Mouse (Mus musculus) intestine, embryonic 15.5 days (tissue): Measurements from ENCODE around the gene Rac2. TPM values are rescaled to one million over a fixed set of nuclear protein-coding genes. Genes with fewer than 3 reads are reported as not detected.

Experiments used
- ATAC-seq: fragments of 200-750 bp; cut with Nextera tagmentation; 2 replicates; pipeline ENCODE4 v1.8.0; 2017; ENCODE audit warnings: moderate TSS enrichment, moderate library complexity
- H3K27ac ChIP-seq: fragments of 300-500 bp; sonication (generic); 2 replicates; pipeline ENCODE4 v1.5.1; 2015; ENCODE audit warnings: mild to moderate bottlenecking, inconsistent platforms
- H3K27me3 ChIP-seq: fragments of 300-500 bp; sonication (generic); replicated peaks from 2 replicates; pipeline ENCODE4 v1.6.1; 2015; ENCODE audit warnings: inconsistent platforms
- H3K36me3 ChIP-seq: fragments of 300-500 bp; sonication (generic); 2 replicates; pipeline ENCODE4 v1.6.1; 2015; ENCODE audit warnings: inconsistent platforms
- H3K4me1 ChIP-seq: fragments of 300-500 bp; sonication (generic); replicated peaks from 2 replicates; pipeline ENCODE4 v1.6.1; 2015; ENCODE audit warnings: inconsistent platforms
- H3K4me2 ChIP-seq: fragments of 300-500 bp; sonication (generic); replicated peaks from 2 replicates; pipeline ENCODE4 v1.6.1; 2015; ENCODE audit warnings: mild to moderate bottlenecking, inconsistent platforms
- H3K4me3 ChIP-seq: fragments of 300-500 bp; sonication (generic); replicated peaks from 2 replicates; pipeline ENCODE4 v1.5.1; 2015; ENCODE audit warnings: inconsistent platforms
- H3K9ac ChIP-seq: fragments of 300-500 bp; sonication (generic); 2 replicates; pipeline ENCODE4 v1.6.1; 2015; ENCODE audit warnings: inconsistent platforms
- H3K9me3 ChIP-seq: fragments of 300-500 bp; sonication (generic); 2 replicates; pipeline ENCODE4 v1.6.1; 2016; ENCODE audit warnings: inconsistent platforms
- WGBS: fragments of 180-500 bp; shearing (Covaris S2); methylation state at CpG from one replicate; pipeline ENCODE4 v1.1.7; 2015; 5-methylcytosine and 5-hydroxymethylcytosine counted together
- polyA plus RNA-seq: library from polyadenylated mRNA; unstranded; fragments of >200 nt; fragmentation: Nextera tagmentation; extraction: Ambion mirVana; gene quantifications from 2 replicates; pipeline ENCODE4 v1.2.1, GENCODE M21; 2015

Rac2 gene
- polyA plus RNA-seq, 1 experiment from 2014 or later = 15.7 TPM

- peak; percentile 26; the same call in 1 of the 2 replicates for ATAC-seq
Measured at GRCm38 (mm10) chr15:78542098-78542766, 30.4 kb downstream of the Rac2 start.

GRCm38 (mm10) chr15:78541606-78542005 is 31.0 kb downstream of the Rac2 start:
- H3K9me3 ChIP-seq = no peaks in the 10 kb centered on the region
- ATAC-seq = no peak

More at GRCm38 (mm10) chr15:78542098-78542766, 30.4 kb downstream of the Rac2 start:
- Histone ChIP-seq H3K9ac (no peak overlapping the region), H3K27me3 (peaks cover 3% of the 10 kb centered on the region; the same call in 1 of the 2 replicates), H3K27ac (no peak overlapping the region), H3K9me3 (no peaks in the 10 kb centered on the region), H3K4me2 (no peak overlapping the region), H3K36me3 (no peaks in the 10 kb centered on the region), H3K4me3 (no peak overlapping the region), H3K4me1 (peaks cover 9% of the 10 kb centered on the region; the same call in 1 of the 2 replicates)
- WGBS = 67% methylated on average over 3 of the region's 3 CpGs

GRCm38 (mm10) chr15:78541036-78541435 is 31.5 kb downstream of the Rac2 start:
- Histone ChIP-seq H3K4me3 (no peak overlapping the region), H3K4me2 (no peak overlapping the region), H3K27me3 (peaks cover 3% of the 10 kb centered on the region; the same call in 1 of the 2 replicates), H3K27ac (no peak overlapping the region), H3K36me3 (no peaks in the 10 kb centered on the region), H3K4me1 (peaks cover 9% of the 10 kb centered on the region; the same call in 1 of the 2 replicates), H3K9me3 (no peaks in the 10 kb centered on the region), H3K9ac (no peak overlapping the region; the same call in 1 of the 2 replicates)
- WGBS = 82% methylated on average over 3 of the region's 3 CpGs
- no peak for ATAC-seq

More at GRCm38 (mm10) chr15:78541606-78542005, 31.0 kb downstream of the Rac2 start:
- Histone ChIP-seq H3K4me3 (no peak overlapping the region), H3K27me3 (peaks cover 3% of the 10 kb centered on the region; the same call in 1 of the 2 replicates), H3K4me2 (no peak overlapping the region), H3K4me1 (peaks cover 9% of the 10 kb centered on the region; the same call in 1 of the 2 replicates), H3K36me3 (no peaks in the 10 kb centered on the region), H3K9ac (no peak overlapping the region; the same call in 1 of the 2 replicates), H3K27ac (no peak overlapping the region)
- WGBS = 43% methylated on average over 3 of the region's 3 CpGs

- Histone ChIP-seq H3K27me3 (no peaks in the 10 kb centered on the region), H3K4me1 (peaks cover 16% of the 10 kb centered on the region), H3K27ac (no peak overlapping the region), H3K9me3 (no peaks in the 10 kb centered on the region), H3K4me3 (no peak overlapping the region), H3K4me2 (no peak overlapping the region), H3K9ac (no peak overlapping the region), H3K36me3 (no peaks in the 10 kb centered on the region)
- ATAC-seq = no peak
- 57% methylated on average over 10 of the region's 10 CpGs for WGBS
Measured at GRCm38 (mm10) chr15:78535723-78536421, 36.7 kb downstream of the Rac2 start.

- no peaks in the 10 kb centered on the region for H3K27me3 ChIP-seq
- H3K9ac ChIP-seq = no peak overlapping the region
- 73% methylated on average over 10 of the region's 10 CpGs for WGBS
- peaks cover 35% of the 10 kb centered on the region for H3K4me1 ChIP-seq
- H3K4me3 ChIP-seq = no peak overlapping the region
- no peak for ATAC-seq
- peak overlapping the region; percentile 61 for H3K27ac ChIP-seq
- H3K4me2 ChIP-seq = no peak overlapping the region
- H3K36me3 ChIP-seq = no peaks in the 10 kb centered on the region
- no peaks in the 10 kb centered on the region for H3K9me3 ChIP-seq
Measured at GRCm38 (mm10) chr15:78533346-78533835, 39.2 kb downstream of the Rac2 start.

GRCm38 (mm10) chr15:78532566-78533345 is 39.8 kb downstream of the Rac2 start:
- no peaks in the 10 kb centered on the region for H3K9me3 ChIP-seq
- WGBS = 48% methylated on average over 10 of the region's 10 CpGs
- no peaks in the 10 kb centered on the region for H3K36me3 ChIP-seq
- H3K27ac ChIP-seq = peak overlapping the region; percentile 61
- no peaks in the 10 kb centered on the region for H3K27me3 ChIP-seq
- peaks cover 35% of the 10 kb centered on the region for H3K4me1 ChIP-seq
- peak overlapping the region; percentile 12; the same call in 1 of the 2 replicates for H3K9ac ChIP-seq
- ATAC-seq = peak; percentile 19
- no peak overlapping the region for H3K4me3 ChIP-seq
- no peak overlapping the region; the same call in none of the 2 replicates for H3K4me2 ChIP-seq

- WGBS = under 1% methylated on average over 25 of the region's 25 CpGs
- Histone ChIP-seq H3K9me3 (no peaks in the 10 kb centered on the region), H3K4me2 (peak overlapping the region; percentile 59), H3K27ac (peak overlapping the region; percentile 79), H3K4me1 (peaks cover 35% of the 10 kb centered on the region), H3K4me3 (peak overlapping the region; percentile 21), H3K36me3 (no peaks in the 10 kb centered on the region), H3K9ac (peak overlapping the region; percentile 38), H3K27me3 (no peaks in the 10 kb centered on the region)
- ATAC-seq = peak; percentile 90
Measured at GRCm38 (mm10) chr15:78531901-78532469, 40.6 kb downstream of the Rac2 start.

- Histone ChIP-seq H3K9ac (peak overlapping the region; percentile 38; the same call in 1 of the 2 replicates), H3K27me3 (no peaks in the 10 kb centered on the region), H3K9me3 (no peaks in the 10 kb centered on the region), H3K36me3 (no peaks in the 10 kb centered on the region), H3K4me1 (peaks cover 35% of the 10 kb centered on the region), H3K4me3 (peak overlapping the region; percentile 21; the same call in 1 of the 2 replicates), H3K4me2 (peak overlapping the region; percentile 59), H3K27ac (peak overlapping the region; percentile 79)
- WGBS = 68% methylated on average over 4 of the region's 4 CpGs
- ATAC-seq = no peak; the same call in 1 of the 2 replicates
Measured at GRCm38 (mm10) chr15:78531451-78531720, 41.2 kb downstream of the Rac2 start.

GRCm38 (mm10) chr15:78530671-78531450 is 41.7 kb downstream of the Rac2 start, which contains the start of gene C1qtnf6:
C1qtnf6 (minus strand) TSS chr15:78531416.
- Histone ChIP-seq H3K9me3 (no peaks in the 10 kb centered on the region), H3K4me3 (peak within 1 kb of the TSS; percentile 21), H3K27me3 (no peaks in the 10 kb centered on the region), H3K4me2 (peak within 1 kb of the TSS; percentile 59), H3K36me3 (no peaks in the 10 kb centered on the region), H3K4me1 (peaks cover 35% of the 10 kb centered on the region), H3K9ac (peak within 1 kb of the TSS; percentile 62), H3K27ac (peak within 1 kb of the TSS; percentile 79)
- no peak for ATAC-seq
- 67% methylated on average over 17 of the region's 17 CpGs for whole genome bisulfite sequencing

GRCm38 (mm10) chr15:78530141-78530540 is 42.4 kb downstream of the Rac2 start:
- no peak for ATAC-seq
- no peaks in the 10 kb centered on the region for H3K36me3 ChIP-seq
- H3K4me1 ChIP-seq = peaks cover 33% of the 10 kb centered on the region
- H3K27me3 ChIP-seq = no peaks in the 10 kb centered on the region
- 81% methylated on average over 3 of the region's 3 CpGs for WGBS
- H3K4me2 ChIP-seq = peak overlapping the region; percentile 76; the same call in 1 of the 2 replicates
- no peaks in the 10 kb centered on the region for H3K9me3 ChIP-seq
- peak overlapping the region; percentile 62; the same call in 1 of the 2 replicates for H3K9ac ChIP-seq
- 0 out of 2 replicates have a peak overlapping the region, but pooled peaks have one; percentile 78 for H3K27ac ChIP-seq
- no peak overlapping the region for H3K4me3 ChIP-seq

GRCm38 (mm10) chr15:78529428-78529990 is 43.1 kb downstream of the Rac2 start:
- H3K4me1 ChIP-seq = peaks cover 33% of the 10 kb centered on the region
- WGBS = 6% methylated on average over 15 of the region's 15 CpGs

More at GRCm38 (mm10) chr15:78529428-78529990, 43.1 kb downstream of the Rac2 start:
- peak overlapping the region; percentile 78 for H3K27ac ChIP-seq
- H3K27me3 ChIP-seq = no peaks in the 10 kb centered on the region
- H3K4me3 ChIP-seq = peak overlapping the region; percentile 36
- H3K9me3 ChIP-seq = no peaks in the 10 kb centered on the region
- peak overlapping the region; percentile 76 for H3K4me2 ChIP-seq
- peak overlapping the region; percentile 62 for H3K9ac ChIP-seq
- no peaks in the 10 kb centered on the region for H3K36me3 ChIP-seq
- ATAC-seq = peak; percentile 46
